Mouse (Mus musculus) stomach, embryonic 14.5 days (tissue): ENCODE measurements around the gene Rpp40. TPM values are rescaled to one million over a fixed set of nuclear protein-coding genes. Genes with fewer than 3 reads are reported as not detected.

Experiments
- ATAC-seq: fragments of 200-750 bp; cut with Nextera tagmentation; 2 replicates; pipeline ENCODE4 v1.8.0; 2017; ENCODE audit warnings: low read depth, moderate TSS enrichment; ENCODE audit not compliant: insufficient number of reproducible peaks, insufficient read depth, low FRiP score
- H3K27ac ChIP-seq: fragments of 300-500 bp; sonication (generic); 2 replicates; pipeline ENCODE4 v1.5.1; 2014; ENCODE audit warnings: mild to moderate bottlenecking, low read length, moderate library complexity, mixed read lengths
- H3K27me3 ChIP-seq: fragments of 300-500 bp; sonication (generic); 2 replicates; pipeline ENCODE4 v1.6.1; 2014; ENCODE audit warnings: low read length, control low read depth, mixed read lengths; ENCODE audit not compliant: control insufficient read depth, insufficient read depth
- H3K36me3 ChIP-seq: fragments of 300-500 bp; sonication (generic); 2 replicates; pipeline ENCODE4 v1.6.1; 2014; ENCODE audit warnings: mild to moderate bottlenecking, control low read depth, low read length, moderate library complexity, mixed read lengths; ENCODE audit not compliant: control insufficient read depth, insufficient read depth
- H3K4me1 ChIP-seq: fragments of 300-500 bp; sonication (generic); 2 replicates; pipeline ENCODE4 v1.6.1; 2014; ENCODE audit warnings: low read length, control low read depth, mixed read lengths; ENCODE audit not compliant: control insufficient read depth, insufficient read depth
- H3K4me2 ChIP-seq: fragments of 300-500 bp; sonication (generic); replicated peaks from 2 replicates; pipeline ENCODE4 v1.6.1; 2014; ENCODE audit warnings: low read depth, low read length, control low read depth
- H3K4me3 ChIP-seq: fragments of 300-500 bp; sonication (generic); 2 replicates; pipeline ENCODE4 v1.5.1; 2014; ENCODE audit warnings: low read depth, low read length, control low read depth
- H3K9ac ChIP-seq: fragments of 300-500 bp; sonication (generic); replicated peaks from 2 replicates; pipeline ENCODE4 v1.6.1; 2014; ENCODE audit warnings: low read depth, mild to moderate bottlenecking, control low read depth, low read length, moderate library complexity, mixed read lengths
- H3K9me3 ChIP-seq: fragments of 300-500 bp; sonication (generic); 2 replicates; pipeline ENCODE4 v1.6.1; 2016; ENCODE audit warnings: low read depth, low read length, control low read depth; ENCODE audit not compliant: control insufficient read depth
- WGBS: fragments of 180-500 bp; shearing (Covaris S2); extraction: QIAGEN DNeasy Blood & Tissue Kit; methylation state at CpG from one replicate; pipeline ENCODE4 v1.1.7; 2014; 5-methylcytosine and 5-hydroxymethylcytosine counted together
- polyA plus RNA-seq: library from polyadenylated mRNA; unstranded; fragments of >200 nt; fragmentation: Nextera tagmentation; extraction: Ambion mirVana; gene quantifications from 2 replicates; pipeline ENCODE4 v1.2.1, GENCODE M21; 2014

Gene Rpp40
- polyA plus RNA-seq, 1 experiment from 2014 or later: 25.2 TPM

DNA sequence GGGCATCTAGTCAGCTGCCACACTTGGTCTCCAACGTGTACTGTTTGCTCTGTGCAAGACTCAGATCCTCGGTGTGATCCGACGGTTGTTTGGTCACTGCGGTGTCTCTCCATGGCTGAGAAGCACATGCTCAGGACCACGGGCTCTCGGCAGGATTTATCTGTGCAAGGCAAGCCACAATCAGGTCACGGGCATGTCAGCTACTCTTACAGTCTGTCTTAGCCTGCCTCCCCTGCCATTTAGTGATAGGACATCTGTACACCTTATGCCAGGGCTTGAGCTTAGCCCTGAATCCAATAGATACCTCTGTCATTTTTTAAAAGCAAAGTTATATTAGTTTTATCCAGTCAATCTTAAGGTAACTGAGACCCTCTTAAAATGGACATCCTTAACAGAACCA is 35.5 kb downstream of the Rpp40 start:
- H3K4me3 ChIP-seq: no peak overlapping the region
- H3K9me3 ChIP-seq: no peaks in the 10 kb centered on the region
- no peak overlapping the region for H3K27ac ChIP-seq
- H3K4me1 ChIP-seq: no peaks in the 10 kb centered on the region
- H3K9ac ChIP-seq: no peak overlapping the region
- no peak for ATAC-seq
- WGBS: 88% methylated on average over 8 of the region's 8 CpGs
- H3K27me3 ChIP-seq: no peaks in the 10 kb centered on the region
- no peak overlapping the region for H3K4me2 ChIP-seq
- H3K36me3 ChIP-seq: no peaks in the 10 kb centered on the region

DNA sequence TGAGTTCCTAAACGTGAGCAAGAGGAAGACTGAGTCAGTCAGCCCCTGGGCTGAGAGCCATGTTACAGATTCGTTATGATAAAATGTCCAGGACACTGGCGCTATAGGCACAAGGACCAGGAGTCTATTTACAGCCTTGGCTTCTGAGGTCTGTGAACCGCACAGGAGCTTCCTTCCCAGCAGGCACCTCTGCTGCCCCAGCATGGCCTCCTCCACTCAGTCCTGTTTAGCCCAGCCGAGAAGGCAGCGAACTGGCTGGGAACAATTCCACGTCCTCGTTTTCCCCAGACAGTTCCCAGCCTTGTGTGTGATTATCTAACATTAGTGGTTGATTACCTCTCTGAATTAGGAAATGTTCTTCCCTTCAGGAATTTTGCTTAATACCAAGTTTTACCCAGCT is 45.2 kb downstream of the Rpp40 start:
- Histone ChIP-seq H3K36me3 (peaks cover 3% of the 10 kb centered on the region; the same call in 1 of the 2 replicates), H3K4me3 (no peak overlapping the region), H3K9me3 (no peaks in the 10 kb centered on the region), H3K4me1 (no peaks in the 10 kb centered on the region), H3K27me3 (no peaks in the 10 kb centered on the region), H3K9ac (no peak overlapping the region), H3K4me2 (no peak overlapping the region), H3K27ac (no peak overlapping the region)
- 76% methylated on average over 8 of the region's 8 CpGs for WGBS
- no peak for ATAC-seq

DNA sequence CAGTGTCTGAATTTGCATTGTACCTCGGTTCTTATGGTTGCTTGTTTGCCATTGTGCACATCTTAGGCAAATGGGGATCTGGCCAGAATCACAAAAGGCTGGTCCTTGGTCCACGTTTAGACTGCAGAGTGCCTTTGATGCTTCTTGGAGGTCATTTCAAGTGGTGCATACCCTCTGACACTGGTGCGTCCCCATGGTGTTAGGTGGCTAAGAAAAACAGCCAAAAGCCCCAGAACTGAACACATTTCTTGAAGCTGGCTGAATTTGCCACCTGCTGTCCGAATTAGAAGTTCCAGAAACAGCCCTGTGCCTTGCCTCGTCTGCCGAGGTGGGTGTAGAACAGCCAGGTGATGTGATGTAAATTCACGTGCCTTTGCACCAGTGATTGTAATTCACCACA is 48.7 kb downstream of the Rpp40 start:
- Histone ChIP-seq H3K36me3 (peaks cover 3% of the 10 kb centered on the region; the same call in 1 of the 2 replicates), H3K27ac (no peak overlapping the region), H3K4me2 (no peak overlapping the region), H3K4me1 (no peaks in the 10 kb centered on the region), H3K4me3 (no peak overlapping the region), H3K9ac (no peak overlapping the region), H3K9me3 (no peaks in the 10 kb centered on the region), H3K27me3 (no peaks in the 10 kb centered on the region)
- no peak for ATAC-seq
- 87% methylated on average over 7 of the region's 7 CpGs for WGBS

DNA sequence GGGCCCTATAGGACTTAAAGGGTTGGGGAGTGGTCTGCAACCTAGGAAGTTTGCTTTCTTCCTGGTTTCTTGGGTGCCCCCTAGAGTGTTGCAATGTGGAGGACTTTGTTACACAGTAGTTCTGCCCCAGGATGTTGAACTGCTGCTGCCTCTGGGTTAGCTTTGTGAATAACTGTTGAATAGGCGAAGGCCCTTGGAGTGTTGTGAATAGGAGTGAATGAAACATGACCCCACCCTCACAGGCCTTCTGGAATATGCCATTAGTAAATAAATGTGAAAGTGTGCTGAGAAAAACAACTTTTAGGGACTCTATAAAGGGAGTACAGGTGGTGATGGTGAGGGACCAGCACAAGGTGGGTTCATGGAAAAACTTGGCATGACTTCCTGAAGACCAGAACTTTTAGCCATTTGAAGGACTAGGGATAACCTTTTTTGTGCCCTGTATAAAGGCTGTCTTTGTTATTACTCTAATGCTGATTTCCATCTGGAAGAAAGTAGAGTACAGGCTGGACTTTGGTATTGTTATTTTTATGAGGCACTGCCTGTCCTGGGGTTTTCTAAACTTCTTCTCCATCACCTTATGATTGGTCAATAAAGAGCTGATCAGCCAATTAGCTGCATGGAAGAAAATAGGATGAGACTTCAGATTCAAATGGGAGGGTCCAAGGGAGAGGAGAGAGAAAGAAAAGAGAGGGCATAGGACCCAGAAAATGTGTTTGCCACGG is 53.1 kb downstream of the Rpp40 start:
- Histone ChIP-seq H3K4me2 (no peak overlapping the region), H3K27ac (no peak overlapping the region), H3K27me3 (no peaks in the 10 kb centered on the region), H3K9ac (no peak overlapping the region), H3K36me3 (peaks cover 3% of the 10 kb centered on the region; the same call in 1 of the 2 replicates), H3K9me3 (no peaks in the 10 kb centered on the region), H3K4me3 (no peak overlapping the region), H3K4me1 (no peaks in the 10 kb centered on the region)
- ATAC-seq: no peak
- WGBS: 80% methylated on average over 2 of the region's 2 CpGs

DNA sequence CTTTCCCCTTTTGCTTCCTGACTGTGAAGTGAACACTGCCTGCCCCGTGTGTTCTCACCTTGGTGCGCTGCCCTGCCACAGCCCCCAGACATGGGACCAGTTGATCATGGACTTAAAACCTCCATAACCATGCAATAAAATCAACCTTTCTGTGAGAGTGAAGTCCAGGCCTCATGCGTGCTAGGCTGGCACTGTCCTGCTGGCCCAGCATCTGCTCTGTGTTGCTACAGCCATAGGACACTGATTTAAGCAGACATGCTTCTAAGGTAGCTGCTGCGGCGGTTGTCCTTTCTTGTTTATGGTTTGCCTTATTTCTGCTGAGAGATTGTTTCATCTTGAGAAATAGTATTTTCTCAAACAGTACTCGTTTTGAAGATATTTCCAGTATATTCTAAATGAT is 54.6 kb downstream of the Rpp40 start:
- ATAC-seq: no peak
- no peak overlapping the region for H3K4me3 ChIP-seq
- no peak overlapping the region for H3K4me2 ChIP-seq
- no peak overlapping the region for H3K27ac ChIP-seq
- no peaks in the 10 kb centered on the region for H3K4me1 ChIP-seq
- H3K9ac ChIP-seq: no peak overlapping the region
- no peaks in the 10 kb centered on the region for H3K27me3 ChIP-seq
- WGBS: 91% methylated on average over 6 of the region's 6 CpGs
- no peaks in the 10 kb centered on the region for H3K9me3 ChIP-seq
- peaks cover 2% of the 10 kb centered on the region; the same call in 1 of the 2 replicates for H3K36me3 ChIP-seq

DNA sequence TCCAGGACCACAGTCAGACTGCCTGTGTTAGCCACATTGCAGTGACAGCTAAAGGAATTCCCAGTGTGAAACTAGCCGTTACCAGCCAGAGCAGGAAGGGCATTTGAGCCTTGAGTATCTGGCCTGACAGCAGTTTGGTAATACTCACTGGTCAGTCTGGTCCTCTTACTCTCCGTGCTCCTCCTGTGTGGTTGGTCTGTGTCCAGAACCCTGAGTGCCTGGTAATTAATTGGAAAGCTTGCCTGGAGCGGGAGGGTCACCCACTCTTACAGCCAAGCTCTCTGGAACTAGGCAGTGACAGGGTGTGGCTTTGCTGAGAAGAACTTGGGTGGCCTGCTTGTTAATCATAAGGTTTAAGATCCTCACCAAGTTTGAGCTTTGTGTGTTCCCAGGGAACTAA is 57.5 kb downstream of the Rpp40 start:
- H3K27ac ChIP-seq: no peak overlapping the region
- WGBS: 57% methylated on average over 3 of the region's 3 CpGs
- H3K4me3 ChIP-seq: no peak overlapping the region
- H3K9ac ChIP-seq: no peak overlapping the region
- no peak for ATAC-seq
- no peaks in the 10 kb centered on the region for H3K36me3 ChIP-seq
- no peak overlapping the region for H3K4me2 ChIP-seq
- H3K9me3 ChIP-seq: no peaks in the 10 kb centered on the region
- no peaks in the 10 kb centered on the region for H3K27me3 ChIP-seq
- no peaks in the 10 kb centered on the region for H3K4me1 ChIP-seq

DNA sequence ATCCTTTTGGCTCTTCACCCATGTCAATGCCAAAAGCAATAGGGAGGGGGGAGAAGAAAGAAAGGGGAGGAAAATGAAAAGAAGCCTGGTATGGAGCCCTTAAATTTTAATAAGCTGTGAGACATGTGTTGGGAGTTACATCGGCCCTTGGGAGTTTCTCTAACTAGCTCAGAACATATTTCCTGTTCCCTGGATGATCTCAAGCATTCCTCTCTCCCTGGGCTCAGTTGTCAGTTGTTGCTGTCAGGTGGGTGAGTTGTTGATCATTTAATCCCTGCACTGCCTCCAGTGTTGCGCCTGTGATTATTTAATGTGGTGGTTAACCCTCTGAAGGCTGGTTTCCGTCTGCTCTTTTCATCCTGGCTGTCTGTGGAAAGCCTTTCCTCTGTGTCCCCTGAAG is 60.9 kb downstream of the Rpp40 start:
- H3K4me1 ChIP-seq: no peaks in the 10 kb centered on the region
- no peaks in the 10 kb centered on the region for H3K9me3 ChIP-seq
- no peak overlapping the region for H3K27ac ChIP-seq
- no peak overlapping the region for H3K4me3 ChIP-seq
- WGBS: 55% methylated on average over 3 of the region's 3 CpGs
- no peak overlapping the region for H3K4me2 ChIP-seq
- ATAC-seq: no peak
- H3K27me3 ChIP-seq: no peaks in the 10 kb centered on the region
- H3K36me3 ChIP-seq: peaks cover 4% of the 10 kb centered on the region; the same call in 1 of the 2 replicates
- H3K9ac ChIP-seq: no peak overlapping the region
